Mouse (Mus musculus) bone marrow macrophage, adult 2 months (primary cell): ENCODE data around the gene 1600002K03Rik. TPM values are rescaled to one million over a fixed set of nuclear protein-coding genes. Genes with fewer than 3 reads are reported as not detected.

Experiments used
- H3K27ac ChIP-seq: 2 replicates; pipeline ENCODE4 v1.5.1; 2012; ENCODE audit warnings: low read depth, low read length; ENCODE audit not compliant: insufficient read depth
- H3K4me1 ChIP-seq: 2 replicates; pipeline ENCODE4 v1.6.1; 2012; ENCODE audit warnings: low read length; ENCODE audit not compliant: control insufficient read depth, insufficient read depth
- H3K4me3 ChIP-seq: 2 replicates; pipeline ENCODE4 v1.5.1; 2012; ENCODE audit warnings: mild to moderate bottlenecking, low read length, moderate library complexity; ENCODE audit not compliant: insufficient read depth
- CTCF ChIP-seq: IDR thresholded peaks from 2 replicates; pipeline ENCODE4 v1.5.1; 2012; ENCODE audit warnings: low read depth, mild to moderate bottlenecking, low read length, moderate library complexity
- POLR2A ChIP-seq: IDR thresholded peaks from 2 replicates; pipeline ENCODE4 v1.6.1; 2012; ENCODE audit warnings: mild to moderate bottlenecking, low read depth, low read length, borderline replicate concordance
- polyA plus RNA-seq: library from polyadenylated mRNA; stranded (reverse); fragments of >200 nt; gene quantifications from 2 replicates; pipeline ENCODE4 v1.2.4, GENCODE M21; 2012; ENCODE audit not compliant: missing spikeins, insufficient read depth, insufficient read length

The 1600002K03Rik gene
- polyA plus RNA-seq, 1 experiment = 23.9 TPM

- TF ChIP-seq CTCF (no peak), POLR2A (no peak)
- Histone ChIP-seq H3K4me3 (no peak overlapping the region), H3K4me1 (no peaks in the 10 kb centered on the region; the same call in 1 of the 2 replicates), H3K27ac (no peak overlapping the region)
Observed at GRCm38 (mm10) chr10:80187739-80188138, 15.0 kb downstream of the 1600002K03Rik start.

GRCm38 (mm10) chr10:80188453-80189024 lies 15.8 kb downstream of the 1600002K03Rik start:
- H3K4me1 ChIP-seq = no peaks in the 10 kb centered on the region; the same call in 1 of the 2 replicates
- TF ChIP-seq CTCF = no peak
- TF ChIP-seq POLR2A = no peak
- H3K4me3 ChIP-seq = no peak overlapping the region
- H3K27ac ChIP-seq = no peak overlapping the region

- Histone ChIP-seq H3K4me3 (peak overlapping the region; percentile 37; the same call in 1 of the 2 replicates), H3K4me1 (no peaks in the 10 kb centered on the region; the same call in 1 of the 2 replicates), H3K27ac (no peak overlapping the region)
- TF ChIP-seq CTCF (no peak), POLR2A (no peak)
Observed at GRCm38 (mm10) chr10:80189999-80190398, 17.3 kb downstream of the 1600002K03Rik start.

- Histone ChIP-seq H3K4me1 (no peaks in the 10 kb centered on the region; the same call in 1 of the 2 replicates), H3K27ac (no peak overlapping the region), H3K4me3 (peak overlapping the region; percentile 37)
- no peak for TF ChIP-seq CTCF
- TF ChIP-seq POLR2A = no peak
Observed at GRCm38 (mm10) chr10:80190491-80191051, 17.8 kb downstream of the 1600002K03Rik start.

GRCm38 (mm10) chr10:80193976-80194375 lies 21.2 kb downstream of the 1600002K03Rik start:
- H3K4me3 ChIP-seq = no peak overlapping the region
- TF ChIP-seq POLR2A = no peak
- TF ChIP-seq CTCF = no peak
- no peak overlapping the region for H3K27ac ChIP-seq

GRCm38 (mm10) chr10:80194441-80194840 lies 21.7 kb downstream of the 1600002K03Rik start:
- no peak overlapping the region for H3K27ac ChIP-seq
- H3K4me3 ChIP-seq = no peak overlapping the region
- H3K4me1 ChIP-seq = no peaks in the 10 kb centered on the region; the same call in 1 of the 2 replicates
- TF ChIP-seq CTCF = no peak
- no peak for TF ChIP-seq POLR2A

More at GRCm38 (mm10) chr10:80193976-80194375, 21.2 kb downstream of the 1600002K03Rik start:
- H3K4me1 ChIP-seq = no peaks in the 10 kb centered on the region; the same call in 1 of the 2 replicates

GRCm38 (mm10) chr10:80196167-80196566 lies 23.4 kb downstream of the 1600002K03Rik start:
- no peak overlapping the region for H3K27ac ChIP-seq
- TF ChIP-seq POLR2A (no peak), CTCF (no peak)
- no peaks in the 10 kb centered on the region for H3K4me1 ChIP-seq
- no peak overlapping the region for H3K4me3 ChIP-seq

- no peaks in the 10 kb centered on the region for H3K4me1 ChIP-seq
- no peak overlapping the region for H3K27ac ChIP-seq
- no peak overlapping the region for H3K4me3 ChIP-seq
- TF ChIP-seq CTCF (no peak), POLR2A (no peak)
Observed at GRCm38 (mm10) chr10:80196778-80197581, 24.2 kb downstream of the 1600002K03Rik start.

- Histone ChIP-seq H3K4me3 (no peak overlapping the region), H3K4me1 (peaks cover 4% of the 10 kb centered on the region; the same call in 1 of the 2 replicates), H3K27ac (no peak overlapping the region)
- TF ChIP-seq CTCF (peak; percentile 64), POLR2A (no peak)
Observed at GRCm38 (mm10) chr10:80199440-80200008, 26.8 kb downstream of the 1600002K03Rik start.

GRCm38 (mm10) chr10:80200485-80200884 lies 27.7 kb downstream of the 1600002K03Rik start:
- H3K4me1 ChIP-seq = peaks cover 4% of the 10 kb centered on the region; the same call in 1 of the 2 replicates
- no peak overlapping the region for H3K27ac ChIP-seq
- TF ChIP-seq POLR2A (no peak), CTCF (no peak)
- no peak overlapping the region for H3K4me3 ChIP-seq
